Mouse (Mus musculus) natural killer cell, adult 2 months (primary cell): Measurements from ENCODE around the gene Cntfr.

Experiments
- DNase-seq, 2 experiments: peaks; one replicate each; pipeline ENCODE4 v3.0.0; 2022; ENCODE audit warnings: low spot score in 2 of 2

Gene Cntfr

GRCm38 (mm10) chr4:41679291-41679690 lies 17.6 kb downstream of the Cntfr start:
- no peak for DNase-seq

GRCm38 (mm10) chr4:41678863-41679262 lies 18.0 kb downstream of the Cntfr start:
- no peak for DNase-seq

- DNase-seq = no peak
These were observed 19.8 kb downstream of the Cntfr start for GRCm38 (mm10) chr4:41677006-41677629.

GRCm38 (mm10) chr4:41676248-41677005 lies 20.5 kb downstream of the Cntfr start:
- no peak for DNase-seq

GRCm38 (mm10) chr4:41673186-41673585 lies 23.7 kb downstream of the Cntfr start:
- DNase-seq = no peak

- DNase-seq = no peak
These were observed 24.3 kb downstream of the Cntfr start for GRCm38 (mm10) chr4:41672522-41672963.

- no peak for DNase-seq
These were observed 24.9 kb downstream of the Cntfr start for GRCm38 (mm10) chr4:41671963-41672480.

- no peak for DNase-seq
These were observed 25.4 kb downstream of the Cntfr start for GRCm38 (mm10) chr4:41671500-41671899.

- no peak for DNase-seq
These were observed 26.1 kb downstream of the Cntfr start for GRCm38 (mm10) chr4:41670836-41671235.

GRCm38 (mm10) chr4:41666646-41667045 lies 30.2 kb downstream of the Cntfr start:
- no peak for DNase-seq

GRCm38 (mm10) chr4:41665009-41665675 lies 31.7 kb downstream of the Cntfr start:
- DNase-seq = no peak

- DNase-seq = no peak
These were observed 32.4 kb downstream of the Cntfr start for GRCm38 (mm10) chr4:41664533-41664932.

GRCm38 (mm10) chr4:41663614-41664013 lies 33.3 kb downstream of the Cntfr start:
- DNase-seq = no peak

GRCm38 (mm10) chr4:41662723-41663122 lies 34.2 kb downstream of the Cntfr start:
- no peak for DNase-seq

GRCm38 (mm10) chr4:41660851-41661430 lies 35.9 kb downstream of the Cntfr start:
- DNase-seq = no peak

- no peak for DNase-seq
These were observed 37.3 kb downstream of the Cntfr start for GRCm38 (mm10) chr4:41659556-41659955.

- DNase-seq = no peak
These were observed 38.1 kb downstream of the Cntfr start for GRCm38 (mm10) chr4:41658566-41659384.

- no peak for DNase-seq
These were observed 41.4 kb downstream of the Cntfr start for GRCm38 (mm10) chr4:41655525-41655924.

GRCm38 (mm10) chr4:41654217-41654616 lies 42.7 kb downstream of the Cntfr start:
- DNase-seq = no peak

GRCm38 (mm10) chr4:41653730-41654129 lies 43.2 kb downstream of the Cntfr start:
- no peak for DNase-seq

GRCm38 (mm10) chr4:41653296-41653695 lies 43.6 kb downstream of the Cntfr start:
- peak; percentile 47 to 61 for DNase-seq
